Mouse (Mus musculus) lung, adult 18-20 months (tissue): ENCODE results near the gene Syk.

ENCODE experiments used
- DNase-seq, 2 experiments: peaks; one replicate each; pipeline ENCODE4 v3.0.0; 2022; ENCODE audit warnings: mixed read lengths in 2 of 2

Syk gene

DNA sequence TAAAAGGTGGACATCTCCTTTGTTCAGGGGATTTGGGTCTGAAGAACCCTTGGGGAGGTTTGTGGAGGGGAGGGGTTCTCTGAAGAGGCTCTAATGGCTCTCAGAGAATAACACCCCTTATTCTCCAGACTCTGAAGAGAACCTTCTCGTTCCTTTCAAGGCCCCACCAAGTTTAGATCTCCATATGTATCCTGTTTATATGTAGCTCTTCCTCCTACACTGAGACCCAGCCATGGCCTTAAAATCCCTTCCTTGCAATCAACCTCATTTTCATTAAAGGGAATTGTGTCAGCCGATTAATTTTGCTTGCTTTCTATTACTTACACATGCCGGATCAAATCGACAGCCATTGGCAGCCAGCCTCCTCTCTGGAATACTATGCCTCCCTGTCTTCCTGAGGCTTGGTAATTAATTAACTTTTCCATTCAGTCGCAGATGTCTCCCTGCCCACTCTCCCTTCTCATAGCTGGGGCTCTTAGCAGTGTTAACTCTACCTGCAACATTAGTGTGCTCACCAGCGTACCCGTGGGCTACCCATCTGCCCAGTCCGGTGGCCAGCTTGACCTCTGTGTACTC, 13.7 kb upstream of the Syk start:
- no peak for DNase-seq

DNA sequence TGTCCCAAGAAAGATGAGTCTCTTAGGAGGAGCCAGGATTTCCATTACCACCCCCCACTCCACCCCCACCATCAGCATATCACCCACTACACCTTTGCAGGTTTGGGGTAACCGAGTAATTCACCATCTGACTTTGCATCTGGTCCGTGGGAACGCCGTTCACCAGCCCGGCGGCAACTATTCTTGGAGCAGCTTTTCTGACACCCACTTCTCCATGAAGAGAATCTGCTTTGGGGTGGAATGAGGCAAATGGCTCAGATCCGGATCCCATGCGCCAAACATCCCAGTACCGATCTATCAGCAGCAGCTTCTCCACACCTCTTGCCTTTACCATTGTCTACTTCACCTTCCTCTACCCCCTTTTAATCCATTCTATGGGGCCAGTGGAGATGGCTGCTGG, 12.7 kb upstream of the Syk start:
- no peak for DNase-seq

DNA sequence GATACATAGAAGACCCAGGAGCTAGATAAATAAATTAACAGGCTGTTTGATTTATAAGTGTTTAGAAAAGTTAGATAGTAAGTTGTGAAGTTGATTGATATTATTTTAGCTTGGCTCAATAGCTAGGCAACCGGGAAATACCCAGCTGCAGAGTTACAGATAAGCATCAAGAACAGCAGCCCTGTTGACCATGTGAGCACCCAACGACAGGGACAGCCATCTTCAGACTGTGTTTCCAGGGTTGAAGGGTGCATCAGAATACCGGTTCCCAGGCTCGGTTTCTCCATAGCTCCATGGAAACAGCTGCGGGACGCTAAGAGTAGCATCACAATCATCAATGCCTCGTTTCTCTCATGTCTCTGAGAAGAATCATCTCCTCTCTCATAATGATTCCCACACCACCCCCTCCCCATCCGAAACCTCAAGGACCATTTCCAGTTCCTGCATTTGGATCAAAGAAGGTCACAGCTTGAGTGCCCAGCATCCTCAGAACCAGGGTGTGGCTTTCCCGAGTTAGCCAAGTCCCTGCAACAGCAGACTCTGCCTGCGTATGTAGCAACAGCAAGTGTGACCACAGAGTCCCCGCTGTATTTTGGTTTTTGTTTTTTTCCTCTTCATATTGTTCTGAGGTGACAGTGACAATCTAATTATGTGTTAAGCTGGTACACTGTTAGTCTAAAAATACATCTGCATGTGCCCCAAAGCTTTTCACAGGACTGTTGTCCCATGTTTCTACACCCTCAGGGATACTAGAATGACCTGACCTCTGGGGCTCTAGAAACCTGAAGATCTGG, 11.2 kb upstream of the Syk start:
- peak in 1 of 2 experiments; percentile 39 for DNase-seq

DNA sequence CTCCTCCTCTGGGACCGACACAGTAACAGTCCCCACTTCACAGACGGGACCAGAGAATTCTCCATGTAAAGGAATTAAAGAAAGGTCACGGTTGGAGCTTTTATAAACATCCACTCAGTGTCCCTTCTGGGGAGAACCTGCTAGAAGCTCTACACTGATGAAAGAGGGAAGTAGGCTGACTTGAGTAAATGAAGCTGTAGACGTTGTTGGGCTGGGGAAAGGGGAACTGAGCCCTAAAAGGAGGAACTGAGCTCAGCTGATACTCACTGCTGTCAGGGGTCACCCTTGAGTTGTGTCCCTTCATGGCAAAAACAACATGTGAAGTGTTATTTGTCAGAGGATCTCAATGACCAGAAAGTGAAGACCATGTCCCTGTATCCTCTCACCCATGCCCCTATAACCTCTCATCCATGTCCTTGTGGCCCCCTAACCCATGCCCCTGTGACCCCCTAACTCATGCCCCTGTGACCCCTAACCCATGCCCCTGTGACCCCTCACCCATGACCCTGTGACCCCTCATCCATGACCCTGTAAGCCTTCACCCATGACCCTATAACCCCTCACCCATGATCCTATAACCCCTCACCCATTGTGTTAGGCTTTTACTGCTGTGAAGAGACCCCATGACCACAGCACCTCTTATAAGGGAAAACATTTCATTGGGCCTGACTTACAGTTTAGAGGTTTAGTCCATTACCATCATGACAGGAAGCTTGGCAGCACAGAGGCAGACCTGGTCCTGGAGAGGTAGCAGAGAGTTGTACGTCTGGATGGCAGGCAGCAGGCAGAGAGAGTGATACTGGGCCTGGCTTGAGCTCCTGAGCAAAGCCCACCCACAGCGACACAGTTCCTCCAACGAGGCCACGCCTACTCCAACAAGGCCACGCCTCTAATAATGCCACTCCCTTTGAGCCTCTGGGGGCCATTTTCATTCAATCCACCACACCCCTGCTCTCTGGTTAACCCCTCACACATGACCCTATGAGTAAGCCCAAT, 10.2 kb upstream of the Syk start:
- peak; percentile 55 to 63 for DNase-seq

DNA sequence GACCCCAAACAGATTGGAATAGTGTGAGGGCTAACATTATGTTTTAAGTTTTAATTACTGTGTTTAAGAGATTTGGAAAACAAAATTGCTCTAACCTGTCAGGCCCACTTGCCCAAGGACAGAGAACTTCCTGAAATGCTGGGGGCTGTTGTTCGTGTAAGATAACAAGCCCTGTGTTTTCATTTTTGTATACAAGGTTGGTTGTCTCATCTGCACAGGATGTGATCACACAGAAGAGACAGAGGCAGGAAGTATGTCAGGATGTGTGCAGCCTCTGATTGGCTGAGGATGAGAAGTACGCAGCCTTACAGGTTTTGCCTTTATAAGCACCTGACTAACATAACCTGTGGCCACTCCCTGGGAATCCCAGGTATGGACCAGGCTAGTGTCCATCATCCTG, 8.7 kb upstream of the Syk start:
- DNase-seq: no peak

DNA sequence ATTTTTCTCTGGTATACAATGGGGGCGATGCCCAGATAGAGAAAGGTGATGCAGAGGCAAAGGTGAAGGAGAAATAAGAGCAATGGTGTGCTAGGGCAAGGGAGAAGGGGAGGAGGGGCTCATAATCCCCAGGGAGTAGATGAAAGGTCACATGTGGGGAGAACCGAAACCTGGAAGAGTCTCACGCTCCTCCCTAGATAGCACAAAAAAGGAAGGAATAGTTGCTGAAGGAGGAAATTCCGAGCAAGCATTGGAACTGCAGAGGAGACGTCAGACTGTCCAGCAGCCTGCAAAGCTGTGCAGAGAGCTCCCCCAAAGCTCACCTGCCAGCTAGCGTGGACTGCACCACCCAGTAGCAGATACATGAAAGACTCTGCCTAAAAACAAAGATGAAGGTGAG, 7.5 kb upstream of the Syk start:
- DNase-seq: no peak

DNA sequence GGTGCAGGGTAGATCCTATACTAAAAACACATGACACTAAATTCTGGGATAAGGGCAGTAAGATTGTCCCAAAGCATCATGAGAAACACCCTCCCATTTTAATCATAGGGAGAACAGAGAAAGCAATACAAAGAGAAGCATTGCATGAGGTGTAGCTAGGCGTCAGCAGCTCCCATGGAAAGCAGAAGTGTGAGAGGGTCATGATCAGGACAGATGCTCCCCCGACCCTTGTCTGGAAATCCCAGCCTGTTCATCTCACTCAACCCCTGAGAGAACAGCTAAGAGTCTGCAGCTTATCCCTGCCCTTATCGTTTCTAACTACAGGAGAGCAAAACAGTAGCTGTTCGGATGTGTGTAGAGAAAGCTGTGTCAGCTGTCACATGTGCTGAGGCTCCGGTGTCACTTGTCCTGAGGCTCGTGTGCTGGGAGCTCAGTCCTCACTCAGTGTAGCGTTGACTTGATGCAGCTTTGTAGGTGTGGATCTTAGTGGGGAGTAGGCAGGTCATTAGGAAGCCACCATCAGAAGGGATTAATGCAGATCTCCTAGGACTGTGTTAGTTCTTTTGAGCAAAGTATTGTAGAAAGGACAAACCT, 6.9 kb upstream of the Syk start:
- no peak for DNase-seq

DNA sequence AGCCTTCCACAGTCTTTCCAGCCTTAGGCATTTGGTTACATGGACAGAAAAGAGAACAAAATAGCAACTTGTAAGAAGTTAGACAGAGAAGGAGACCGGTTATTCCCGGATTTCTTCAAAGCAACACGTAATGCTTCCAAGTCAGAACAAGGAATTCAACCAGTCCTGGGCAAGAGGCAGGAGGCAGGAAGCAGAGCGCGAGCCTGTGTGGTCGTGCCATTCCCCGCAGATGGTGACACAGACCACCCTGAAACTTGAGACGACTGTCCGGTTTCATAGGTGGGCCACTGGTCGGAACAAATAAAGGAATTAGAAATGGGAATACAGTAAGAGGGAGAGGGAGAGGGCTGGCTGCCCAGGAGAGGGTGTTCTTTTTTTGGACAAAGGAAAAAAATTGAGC, 6.1 kb upstream of the Syk start:
- no peak for DNase-seq

DNA sequence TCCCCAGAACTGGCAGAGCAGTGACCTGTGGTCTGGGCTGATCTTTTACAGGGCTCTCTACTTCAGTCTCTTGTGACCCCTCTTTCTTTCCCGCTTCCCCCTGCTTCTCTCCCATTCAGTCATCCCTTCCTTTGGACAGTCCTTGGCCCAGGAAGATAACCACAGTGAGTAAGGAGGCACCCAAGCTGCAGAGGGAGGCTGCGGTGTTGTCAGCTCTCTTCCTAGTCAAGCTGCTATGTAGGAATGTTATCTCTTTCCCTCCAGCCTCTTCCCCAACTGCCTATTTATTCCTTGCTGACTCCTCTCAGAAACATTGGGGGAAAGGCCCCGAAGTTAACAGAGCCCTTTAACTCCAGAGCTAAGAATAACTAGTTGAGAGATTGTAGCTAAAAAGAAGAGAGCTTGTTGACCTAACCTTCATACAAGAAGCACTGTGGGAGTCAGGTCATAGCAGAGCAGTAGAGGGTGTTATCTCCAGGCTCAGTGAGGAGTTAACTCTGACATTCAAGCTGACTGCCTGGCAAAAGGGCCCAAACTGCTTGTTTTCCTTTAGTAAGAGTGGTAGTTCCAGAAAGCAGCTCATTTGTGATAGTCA, 5.5 kb upstream of the Syk start:
- DNase-seq: no peak

DNA sequence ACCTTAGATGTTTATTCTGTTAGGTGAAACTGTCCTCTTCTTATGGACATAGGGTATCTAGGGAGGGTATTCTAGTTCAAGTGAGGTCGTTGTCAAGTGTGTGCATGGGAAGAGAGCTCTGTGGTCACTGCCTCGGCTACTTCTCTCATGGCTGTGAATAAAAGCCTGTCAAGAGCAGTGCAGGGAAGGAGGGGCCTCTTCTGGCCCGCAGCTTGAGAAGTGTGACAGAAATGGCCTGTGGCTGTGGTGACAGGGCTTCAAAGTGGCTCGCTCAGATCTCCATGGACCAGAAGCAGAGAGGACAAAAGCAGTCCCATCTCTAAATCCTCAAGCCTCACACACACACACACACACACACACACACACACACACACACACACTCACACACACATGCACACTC, 5.0 kb upstream of the Syk start:
- DNase-seq: no peak

DNA sequence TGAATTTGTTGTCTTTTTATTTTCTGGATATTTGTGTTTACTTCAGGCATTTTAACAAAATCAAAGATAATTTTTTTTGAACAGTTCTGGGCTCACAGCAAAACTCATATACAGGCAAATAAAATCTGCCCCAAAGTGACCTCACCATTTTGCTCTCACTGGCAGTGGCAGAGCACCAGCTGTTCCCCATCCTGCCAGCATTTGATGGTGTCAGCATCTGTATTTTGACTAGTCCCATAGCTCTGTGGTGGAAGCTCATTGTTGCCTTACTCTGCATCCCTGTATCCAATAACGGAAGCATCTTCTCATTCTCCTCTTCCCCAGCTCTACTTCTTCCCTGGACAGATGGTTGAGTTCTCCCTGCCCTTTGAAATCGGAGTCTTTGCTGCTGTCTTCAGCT, 4.2 kb upstream of the Syk start:
- DNase-seq: no peak

DNA sequence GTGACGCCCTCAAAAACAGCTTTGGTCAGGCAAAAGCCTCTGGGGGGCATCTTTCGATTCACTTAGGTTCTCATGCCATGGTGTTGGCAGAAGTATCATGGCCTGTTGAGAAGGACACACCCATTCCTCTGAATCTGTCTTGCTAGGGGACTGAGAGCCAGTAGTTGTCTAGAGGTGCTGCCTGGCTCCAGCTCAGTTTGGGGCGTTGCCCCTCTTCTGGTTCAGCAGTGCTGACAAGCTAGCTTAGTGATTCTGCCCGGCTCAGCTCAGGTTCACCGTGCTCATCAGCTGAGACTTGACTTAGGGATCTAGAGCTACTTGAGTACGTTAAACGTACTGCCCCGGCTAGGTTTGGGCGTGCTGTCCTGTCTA, 481 bp upstream of the Syk start:
- no peak for DNase-seq

DNA sequence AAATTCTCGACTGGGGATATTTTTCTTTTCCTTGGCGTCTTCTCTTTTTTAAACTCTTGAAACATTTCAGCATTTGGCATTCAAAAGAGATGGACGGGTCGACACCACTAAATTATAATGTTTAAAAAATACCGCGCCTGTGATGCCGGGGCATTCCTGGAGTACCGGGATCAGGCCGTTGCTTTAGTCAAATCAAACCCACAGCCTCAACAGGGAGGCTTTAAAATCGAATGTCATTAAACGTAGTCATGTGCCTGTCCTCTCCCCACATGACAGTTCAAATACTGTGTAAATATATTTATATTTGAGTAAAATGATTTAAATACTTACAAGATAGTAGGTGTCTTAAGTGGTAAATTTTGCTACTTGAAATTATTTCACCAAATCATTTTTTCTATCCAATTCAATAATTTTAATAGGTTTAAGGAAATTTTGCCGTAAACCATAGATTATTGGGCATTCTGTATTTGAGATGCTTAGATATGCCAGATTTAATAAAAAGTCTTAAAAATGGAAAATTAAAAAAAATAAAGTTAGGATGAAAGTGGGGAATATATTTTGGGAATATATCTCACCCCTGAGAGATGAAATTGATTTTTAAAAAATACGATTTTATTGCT, 1.1 kb downstream of the Syk start:
- no peak for DNase-seq

DNA sequence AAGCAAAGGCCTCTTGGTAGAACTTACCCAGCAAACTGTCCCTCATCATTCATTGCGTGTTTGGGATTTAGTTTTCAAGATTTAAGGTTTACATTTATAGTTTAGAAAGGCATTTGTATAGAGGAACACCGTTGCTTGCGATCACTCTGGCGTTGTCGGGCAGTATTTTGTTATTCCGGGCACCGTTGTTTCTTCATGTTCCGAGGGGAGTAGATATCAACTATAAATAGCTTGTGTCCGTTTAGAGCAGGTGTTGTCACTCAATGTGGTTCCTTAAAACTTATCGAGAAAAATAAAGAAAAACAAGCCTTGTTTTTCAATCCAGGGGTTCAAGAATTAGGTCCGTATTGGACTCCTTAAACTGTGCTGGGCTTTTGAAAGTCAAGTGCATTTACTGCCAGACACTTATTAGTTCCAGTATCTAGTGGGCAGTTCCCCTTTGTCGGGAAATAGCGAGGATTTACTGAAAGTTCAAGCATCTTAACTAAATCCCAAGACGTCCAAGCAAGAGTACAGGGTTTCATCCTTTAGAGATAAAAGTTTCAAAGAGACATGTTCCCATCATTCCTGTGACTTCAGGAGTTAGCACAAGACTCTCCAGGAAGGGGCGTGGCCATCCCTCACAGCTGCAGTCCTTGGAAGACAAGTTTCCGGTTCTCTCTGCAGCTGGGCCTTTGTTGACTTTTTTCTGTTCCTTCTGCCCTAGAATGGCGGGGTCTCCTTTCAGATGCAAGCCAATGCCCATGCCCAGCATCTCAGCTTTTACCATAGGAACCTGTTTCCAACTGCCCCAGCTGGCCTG, 1.9 kb downstream of the Syk start:
- DNase-seq: peak in 1 of 2 experiments; percentile 36

DNA sequence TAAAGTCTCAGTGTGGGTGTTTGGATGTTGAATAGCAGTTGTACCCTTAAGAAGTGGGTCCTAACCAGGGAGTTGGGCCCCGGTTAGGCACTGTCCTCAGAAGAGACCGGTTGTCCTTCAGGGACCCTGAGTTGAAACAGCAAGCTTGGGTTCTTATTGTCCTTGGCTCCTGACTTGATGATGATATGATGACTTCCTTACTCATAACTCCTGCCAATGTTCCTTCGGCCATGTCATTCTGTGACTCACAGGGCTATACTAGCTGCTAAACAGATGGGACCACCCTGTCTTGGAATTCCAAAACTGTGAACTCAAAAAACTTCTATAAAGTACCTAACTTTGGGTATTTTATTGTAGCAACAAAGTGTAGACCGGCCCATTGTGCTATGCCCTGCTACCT, 4.8 kb downstream of the Syk start:
- no peak for DNase-seq

DNA sequence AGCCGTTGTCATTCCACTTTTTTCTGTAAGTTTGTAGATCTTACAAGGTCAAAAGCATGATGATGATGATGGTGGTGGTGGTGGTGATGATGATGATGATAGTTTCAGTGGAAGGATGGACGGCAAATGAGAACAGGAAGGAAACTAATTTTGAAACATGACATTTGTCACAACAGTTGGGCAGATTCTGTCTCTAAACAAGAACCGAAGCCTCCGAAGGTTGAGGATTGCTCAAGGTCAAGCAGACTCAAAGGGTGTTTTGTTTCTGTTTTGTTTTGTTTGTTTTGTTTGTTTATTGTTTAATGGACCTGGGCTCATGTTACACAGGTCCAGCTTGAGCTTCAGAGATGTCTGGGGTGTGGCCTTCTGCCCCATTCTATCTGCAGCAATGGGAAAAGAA, 6.1 kb downstream of the Syk start:
- no peak for DNase-seq

DNA sequence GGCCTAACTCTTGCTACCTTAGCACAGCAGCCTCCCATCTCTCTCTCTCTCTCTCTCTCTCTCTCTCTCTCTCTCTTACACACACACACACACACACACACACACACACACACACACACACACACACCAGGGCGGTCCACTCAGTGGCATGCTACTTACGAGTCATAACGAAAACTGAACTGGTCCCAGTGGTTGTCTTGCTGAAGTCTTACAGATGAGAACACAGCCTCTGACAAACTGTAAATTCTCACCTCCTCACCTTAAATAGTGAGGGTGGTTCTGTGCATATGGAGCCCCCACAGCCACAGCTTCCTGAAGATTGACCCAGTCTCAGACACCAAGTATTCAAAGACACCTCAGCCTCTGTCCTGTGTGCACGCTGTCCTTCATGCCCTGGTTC, 8.9 kb downstream of the Syk start:
- no peak for DNase-seq

DNA sequence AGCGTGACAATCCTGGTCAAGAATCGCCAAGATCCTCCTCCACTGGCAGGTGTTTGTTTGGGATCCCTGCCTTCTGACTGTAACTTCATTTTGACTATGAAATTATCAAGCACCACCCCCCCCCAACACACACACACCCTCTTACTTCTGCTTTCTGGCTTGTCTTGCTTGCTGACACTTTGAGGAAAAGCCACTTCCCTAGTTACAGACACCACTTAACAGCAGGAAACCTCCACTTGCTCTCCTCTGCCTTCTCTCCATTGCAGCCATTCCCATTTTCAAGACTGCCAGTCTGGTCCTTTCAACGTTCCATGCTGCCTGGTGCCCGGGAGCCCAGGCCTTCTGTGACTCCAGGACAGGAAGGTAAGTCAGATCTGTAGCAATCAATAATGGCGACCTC, 13.7 kb downstream of the Syk start:
- no peak for DNase-seq

DNA sequence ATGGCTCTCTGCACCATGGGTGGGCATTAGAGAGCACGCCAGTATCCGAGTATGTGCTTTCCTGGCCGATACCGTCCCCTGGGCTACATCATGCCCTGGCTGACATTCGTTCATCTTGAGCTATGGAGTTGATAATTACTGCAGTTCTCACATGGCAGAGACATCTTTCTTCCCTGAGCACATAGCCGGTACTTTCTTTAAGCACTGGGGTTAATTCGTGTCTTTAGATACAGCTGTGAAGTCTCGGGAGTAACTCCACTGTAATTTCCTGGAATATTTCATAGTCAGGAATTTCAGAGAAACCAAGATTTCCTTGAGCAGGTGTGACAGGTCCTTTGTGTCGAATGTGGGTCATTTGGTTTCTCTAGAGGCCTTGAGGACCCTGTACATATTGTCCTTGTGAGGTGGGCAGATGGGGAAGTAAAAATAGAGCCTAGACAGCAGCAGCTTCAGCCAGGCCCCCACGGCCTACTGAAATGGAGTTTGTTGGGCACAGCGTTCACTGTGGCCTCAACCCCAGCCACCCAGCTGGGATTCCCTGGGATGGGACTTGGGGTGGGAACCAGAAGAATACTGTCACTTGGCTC, 14.2 kb downstream of the Syk start:
- no peak for DNase-seq

DNA sequence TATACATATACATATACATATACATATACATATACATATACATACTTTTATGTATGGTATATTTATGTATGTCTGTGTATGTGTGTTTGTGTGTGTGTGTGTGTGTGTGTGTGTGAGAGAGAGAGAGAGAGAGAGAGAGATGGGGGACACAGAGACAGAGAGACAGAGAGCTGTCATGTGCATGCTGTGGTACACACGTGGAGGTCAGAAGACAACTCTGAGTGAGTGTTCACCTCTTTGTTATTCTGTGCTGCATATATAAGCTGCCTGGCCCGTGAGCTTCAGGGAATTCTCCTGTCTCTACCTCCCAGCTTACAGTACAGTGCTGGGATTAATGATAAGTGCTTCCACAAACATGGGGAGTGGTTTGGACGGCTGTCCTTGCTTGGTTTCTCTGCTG, 15.3 kb downstream of the Syk start:
- DNase-seq: no peak

DNA sequence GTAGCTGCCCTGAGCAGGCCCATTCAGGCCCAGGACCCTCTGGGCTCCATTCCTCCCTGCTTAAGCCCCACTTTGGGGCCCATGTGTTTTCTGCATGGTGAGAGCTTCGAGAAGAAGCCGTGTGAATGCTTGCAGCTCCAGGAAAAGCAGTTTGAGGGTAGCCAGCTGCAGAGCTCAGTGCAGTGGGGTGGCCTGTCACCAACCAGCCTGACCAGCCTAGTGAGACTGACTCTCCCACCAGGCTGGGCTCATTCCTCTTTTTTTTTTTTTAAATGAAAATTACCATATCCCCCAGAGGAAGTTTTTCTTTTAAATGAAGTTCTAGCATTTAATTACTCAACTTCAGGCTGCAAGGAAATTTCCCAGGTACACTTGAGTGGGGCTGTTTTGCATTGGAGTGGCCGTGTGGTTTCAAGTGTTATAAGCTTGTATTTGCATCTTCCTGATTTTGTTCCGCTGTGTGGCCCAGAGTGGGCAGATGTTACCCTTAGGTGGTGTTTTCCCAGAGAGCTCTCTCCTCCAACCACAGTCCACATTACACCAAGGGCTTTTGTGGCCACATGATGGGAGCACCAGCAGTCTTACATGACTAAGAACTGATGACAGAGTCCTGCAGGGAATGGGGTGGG, 17.2 kb downstream of the Syk start:
- no peak for DNase-seq
